ENCODE assay signal across 10 mouse cellular contexts in the genomic region with DNA sequence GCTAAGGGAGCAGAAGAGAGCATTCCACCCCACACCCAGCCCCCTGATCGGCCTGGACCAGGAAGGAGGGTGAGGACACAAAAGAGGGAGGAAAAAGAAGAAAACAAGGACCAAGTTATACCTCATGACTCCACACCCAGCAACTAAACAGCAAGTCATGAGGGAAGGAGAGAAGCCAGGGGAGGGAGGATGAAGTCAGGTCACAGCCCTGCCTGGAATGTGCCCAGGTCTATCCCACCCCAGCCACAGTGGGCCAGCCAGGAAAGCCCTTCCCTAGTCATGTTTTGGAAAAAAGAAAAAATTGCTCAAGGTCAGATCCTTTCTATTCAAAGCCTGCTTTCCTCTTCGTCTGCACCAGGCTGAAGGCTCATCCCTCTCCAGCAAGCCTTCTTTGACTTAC. TPM values are rescaled to one million over a fixed set of nuclear protein-coding genes. Genes with fewer than 3 reads are reported as not detected.
DNase-seq lines count a peak whose midpoint lies in the region; ATAC-seq and TF ChIP-seq lines count a peak whose summit lies in the region.
"Had no signal": no experiment of that assay in that cellular context is flagged by ENCODE, and none has a peak within 500 bp of the region (broad histone marks: within the 10 kb centered on the region; RNA-seq: fewer than 3 reads in every experiment).

No protein-coding gene starts in this region.

- peak overlapping the region; percentile 92 for H3K27ac ChIP-seq in gastrocnemius, adult 2 months
- peak overlapping the region; percentile 47 for H3K27ac ChIP-seq in testis, adult 2 months (ENCODE audit: control insufficient read depth, insufficient read depth, low read depth, low read length)
- H3K27ac ChIP-seq in intestine, postnatal 0 days (ENCODE audit: low read depth, low read length): no peak overlapping the region

- peak overlapping the region; percentile 92 for H3K4me3 ChIP-seq in gastrocnemius, adult 2 months
- H3K4me3 ChIP-seq in testis, adult 2 months (ENCODE audit: control insufficient read depth, low read depth, low read length): peak overlapping the region; percentile 87
- peak overlapping the region; percentile 89 for H3K4me3 ChIP-seq in intestine, postnatal 0 days (ENCODE audit: low read depth, low read length)

- no peak for TF ChIP-seq CTCF in gastrocnemius, adult 2 months (IDR thresholded peaks at IDR 0.05)
- TF ChIP-seq CTCF in testis, adult 2 months (IDR thresholded peaks at IDR 0.05; ENCODE audit: control insufficient read depth, insufficient read depth, insufficient replicate concordance, low read depth, low read length): no peak
- TF ChIP-seq CTCF in intestine, postnatal 0 days (IDR thresholded peaks at IDR 0.05; ENCODE audit: low read depth): no peak

- ATAC-seq in intestine, postnatal 0 days: no peak
- ATAC-seq in erythroid progenitor cell, adult 5-6 weeks (replicated peaks; ENCODE audit: low FRiP score, poor library complexity, severe bottlenecking): no peak

- no peak for TF ChIP-seq POLR2A in testis, adult 2 months (IDR thresholded peaks at IDR 0.05; ENCODE audit: control insufficient read depth, low read depth, low read length)

- H3K9ac ChIP-seq in intestine, postnatal 0 days (ENCODE audit: low read depth, low read length): 0 out of 2 replicates have a peak overlapping the region, but pooled peaks have one; percentile 12

- peak overlapping the region; percentile 94 for H3K4me2 ChIP-seq in intestine, postnatal 0 days (replicated peaks; ENCODE audit: low read depth)

- H3K9me3 ChIP-seq in intestine, postnatal 0 days (ENCODE audit: control insufficient read depth): no peaks in the 10 kb centered on the region

- intact Hi-C loops in gastrocnemius, adult 2 months (cut with DNase I): no loop called here

- H3K27me3 ChIP-seq in testis, adult 2 months (ENCODE audit: control insufficient read depth, insufficient read depth, low read length): no peaks in the 10 kb centered on the region
- no peaks in the 10 kb centered on the region for H3K27me3 ChIP-seq in intestine, postnatal 0 days (replicated peaks; ENCODE audit: control insufficient read depth, insufficient read depth, low read length)

- WGBS in intestine, postnatal 0 days: 40% methylated on average over 2 of the region's 2 CpGs

- H3K36me3 ChIP-seq in testis, adult 2 months (ENCODE audit: control insufficient read depth, insufficient read depth, low read length): no peaks in the 10 kb centered on the region
- H3K36me3 ChIP-seq in intestine, postnatal 0 days (ENCODE audit: control insufficient read depth, insufficient read depth): 0 out of 2 replicates have a peak, but pooled peaks cover 7% of the 10 kb centered on the region

- DNase-seq in gastrocnemius, adult 2 months: peak; percentile 75
- DNase-seq in gastrocnemius, adult 8-10 months (ENCODE audit: low spot score in 2 of 2): no peak
- no peak for DNase-seq in testis, postnatal 10 days (ENCODE audit: low spot score)
- no peak for DNase-seq in adrenal gland, postnatal 14 days
- DNase-seq in cerebellum, postnatal 10 days: no peak
- DNase-seq: adrenal gland, postnatal 25 days had no signal

- H3K4me1 ChIP-seq in testis, adult 2 months (ENCODE audit: control insufficient read depth, insufficient read depth, low read length): peaks cover 23% of the 10 kb centered on the region
- peaks cover 25% of the 10 kb centered on the region for H3K4me1 ChIP-seq in intestine, postnatal 0 days (replicated peaks; ENCODE audit: control insufficient read depth, insufficient read depth, low read length)

RNA-seq across cellular contexts. Expression of gene Rab11fip5, which starts 1.9 kb away (rescaled TPM):
- total RNA-seq in gastrocnemius, adult 2 months (2021): 10 to 100 TPM; 24.2 to 28.2 TPM
- 10 to 100 TPM; 23.8 to 35.6 (median 30.0) TPM for total RNA-seq in gastrocnemius, adult 8-10 months (2022)
- 160 and 184 TPM in 2 replicates for polyA plus RNA-seq in testis, adult 2 months (2012; rRNA removed)
- polyA plus RNA-seq in intestine, postnatal 0 days (2015; fragmentation: Nextera tagmentation; extraction: Ambion mirVana): 30.5 and 35.8 TPM in 2 replicates
- total RNA-seq in adrenal gland, postnatal 14 days (2021): 22.7 and 28.7 TPM in 2 replicates
- 0.36 and 0.84 TPM in 2 replicates for total RNA-seq in erythroid progenitor cell, adult 5-6 weeks (2015; ENCODE audit: low replicate concordance)
- 3.6 TPM in 1 of 2 replicates, not detected in the other for total RNA-seq in erythroid progenitor cell, adult 5-6 weeks (2017; ENCODE audit: low replicate concordance)

RNA-seq across cellular contexts. Expression of gene Sfxn5, which starts 39.3 kb away (rescaled TPM):
- total RNA-seq in gastrocnemius, adult 2 months (2021): 1 to 10 TPM; 5.9 to 7.3 TPM
- 1 to 10 TPM; 4.2 to 6.0 (median 5.5) TPM for total RNA-seq in gastrocnemius, adult 8-10 months (2022)
- 0.80 and 1.1 TPM in 2 replicates for polyA plus RNA-seq in testis, adult 2 months (2012; rRNA removed)
- 3.2 and 3.4 TPM in 2 replicates for polyA plus RNA-seq in intestine, postnatal 0 days (2015; fragmentation: Nextera tagmentation; extraction: Ambion mirVana)
- 21.7 and 31.8 TPM in 2 replicates for total RNA-seq in adrenal gland, postnatal 14 days (2021)
- total RNA-seq in erythroid progenitor cell, adult 5-6 weeks (2015; ENCODE audit: low replicate concordance): 0.72 and 0.84 TPM in 2 replicates
- total RNA-seq in erythroid progenitor cell, adult 5-6 weeks (2017; ENCODE audit: low replicate concordance): 1.2 and 1.7 TPM in 2 replicates

RNA-seq across cellular contexts. Expression of gene Noto, which starts 51.2 kb away (rescaled TPM):
- not detected for total RNA-seq in gastrocnemius, adult 2 months (2021)
- total RNA-seq in gastrocnemius, adult 8-10 months (2022): not detected
- polyA plus RNA-seq in testis, adult 2 months (2012; rRNA removed): not detected in 2 replicates
- not detected in 2 replicates for polyA plus RNA-seq in intestine, postnatal 0 days (2015; fragmentation: Nextera tagmentation; extraction: Ambion mirVana)
- total RNA-seq in adrenal gland, postnatal 14 days (2021): not detected in 2 replicates
- total RNA-seq in erythroid progenitor cell, adult 5-6 weeks (2015; ENCODE audit: low replicate concordance): not detected in 2 replicates
- total RNA-seq in erythroid progenitor cell, adult 5-6 weeks (2017; ENCODE audit: low replicate concordance): not detected in 2 replicates
- total RNA-seq: adrenal gland, postnatal 25 days had no signal
- polyA plus RNA-seq: limb, embryonic 11.5 days had no signal

RNA-seq across cellular contexts. Expression of gene Smyd5, which starts 59.3 kb away (rescaled TPM):
- 1 to 10 TPM; 8.6 TPM for total RNA-seq in gastrocnemius, adult 2 months (2021)
- 1 to 10 TPM; 8.4 to 9.6 (median 8.4) TPM for total RNA-seq in gastrocnemius, adult 8-10 months (2022)
- 10.2 TPM in 2 replicates for polyA plus RNA-seq in testis, adult 2 months (2012; rRNA removed)
- 10.1 and 10.9 TPM in 2 replicates for polyA plus RNA-seq in intestine, postnatal 0 days (2015; fragmentation: Nextera tagmentation; extraction: Ambion mirVana)
- total RNA-seq in adrenal gland, postnatal 14 days (2021): 25.0 and 33.0 TPM in 2 replicates
- total RNA-seq in erythroid progenitor cell, adult 5-6 weeks (2015; ENCODE audit: low replicate concordance): 2.5 and 6.7 TPM in 2 replicates
- total RNA-seq in erythroid progenitor cell, adult 5-6 weeks (2017; ENCODE audit: low replicate concordance): 2.4 and 6.2 TPM in 2 replicates
